Mouse (Mus musculus) adrenal gland, postnatal 14 days (tissue): ENCODE data around the gene Igfbpl1. TPM values are rescaled to one million over a fixed set of nuclear protein-coding genes. Genes with fewer than 3 reads are reported as not detected.

Experiments used
- DNase-seq: peaks from one replicate; pipeline ENCODE4 v3.0.0; 2021; ENCODE audit warnings: mixed read lengths
- total RNA-seq: library from RNA; stranded (reverse); gene quantifications from 2 replicates; pipeline ENCODE4 v1.2.3, GENCODE M21; 2021

The Igfbpl1 gene
- total RNA-seq, 1 experiment from 2014 or later, result not detected

DNA sequence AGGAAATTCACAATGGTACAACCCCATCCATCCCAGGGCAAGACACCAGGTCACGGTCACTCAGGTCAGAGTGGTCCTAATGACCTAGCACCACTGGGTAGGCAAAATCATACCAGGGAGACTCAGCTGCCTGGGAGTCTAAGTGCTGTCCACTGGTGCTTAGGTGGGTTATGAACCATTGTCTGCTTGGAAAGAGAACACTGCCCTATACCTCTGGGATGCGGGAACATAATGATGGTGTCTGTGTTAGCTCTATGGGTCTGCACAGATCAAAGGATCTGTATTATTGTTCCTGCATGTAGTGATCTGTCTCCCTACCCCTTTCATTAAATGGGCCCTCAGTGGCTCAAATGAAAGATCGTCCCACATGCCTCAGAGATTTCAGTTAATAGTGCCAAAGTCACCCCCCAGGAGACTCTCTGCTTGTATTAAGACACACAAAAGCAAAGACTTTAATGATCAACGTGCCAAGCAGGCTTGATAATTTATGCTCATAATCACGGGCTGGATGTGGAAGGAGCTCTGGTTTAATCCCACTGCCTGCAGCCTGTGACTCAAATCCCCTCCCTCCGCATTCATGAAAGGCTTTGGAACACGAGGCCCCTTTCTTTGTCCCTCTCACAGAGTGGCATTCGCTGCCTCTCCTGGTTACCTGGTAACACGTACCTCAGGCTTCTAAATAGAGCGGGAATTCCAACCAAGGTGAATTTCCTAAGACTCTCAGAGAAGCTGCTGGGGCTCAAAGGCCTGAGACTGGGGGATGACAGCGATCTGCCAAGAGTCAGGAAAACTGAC lies 3.7 kb downstream of the Igfbpl1 start:
- DNase-seq, result no peak

DNA sequence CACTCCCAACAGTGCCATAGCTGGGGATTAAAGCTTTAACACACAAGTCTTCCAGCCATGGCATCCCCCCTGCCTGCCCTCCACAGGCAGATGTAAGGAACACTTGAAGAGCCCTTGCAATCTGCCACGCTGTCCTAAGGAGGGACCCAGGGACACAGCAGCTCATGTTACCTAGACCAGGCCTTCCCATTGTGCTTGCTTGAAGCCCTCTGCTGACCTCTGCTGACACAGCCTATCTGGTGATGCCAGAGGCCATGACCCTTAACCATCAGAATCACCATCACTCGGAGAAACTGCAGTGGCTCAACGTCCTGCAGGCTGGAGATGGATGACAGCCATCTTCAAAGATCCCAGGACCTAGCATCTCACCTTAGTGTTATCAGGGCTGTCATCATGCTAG lies 4.7 kb downstream of the Igfbpl1 start:
- no peak for DNase-seq

DNA sequence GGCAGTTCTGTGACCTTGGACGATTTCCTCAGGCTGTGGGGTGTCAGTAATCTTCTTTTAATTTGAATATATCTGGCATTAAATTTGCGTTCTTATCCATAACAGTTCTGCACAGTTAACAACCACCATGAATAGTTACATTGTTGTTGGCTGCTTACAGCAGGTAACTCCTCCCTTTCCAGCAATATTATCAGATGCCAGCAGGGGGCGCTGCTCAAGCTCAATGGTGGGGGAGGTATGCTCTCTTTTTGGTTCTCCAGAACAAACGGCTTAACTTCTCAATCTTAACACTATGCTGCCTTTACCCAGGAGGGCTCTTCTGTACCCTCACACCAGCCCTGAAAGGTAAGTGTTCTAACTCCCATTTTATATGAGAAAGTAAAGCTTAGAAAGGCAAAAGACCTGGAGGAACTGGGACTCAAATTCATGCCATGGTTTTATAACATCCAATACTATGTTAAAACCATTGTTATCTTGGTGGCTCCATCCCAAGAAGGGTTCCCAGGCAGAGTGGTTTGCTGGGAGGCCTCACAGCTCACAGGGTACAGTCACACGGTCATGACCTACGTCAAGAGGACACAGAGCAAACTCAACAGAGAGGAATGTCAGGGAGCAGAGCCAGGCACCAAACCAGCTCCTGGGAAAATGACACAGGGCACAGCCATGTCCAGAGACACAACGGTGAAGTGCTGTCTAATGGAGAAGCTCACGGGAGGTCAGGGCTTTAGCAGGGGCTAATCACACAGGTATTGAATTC lies 6.5 kb downstream of the Igfbpl1 start:
- DNase-seq, result peak; percentile 84

GRCm38 (mm10) chr4:45819208-45819931 lies 7.4 kb downstream of the Igfbpl1 start:
- DNase-seq, result peak; percentile 46

DNA sequence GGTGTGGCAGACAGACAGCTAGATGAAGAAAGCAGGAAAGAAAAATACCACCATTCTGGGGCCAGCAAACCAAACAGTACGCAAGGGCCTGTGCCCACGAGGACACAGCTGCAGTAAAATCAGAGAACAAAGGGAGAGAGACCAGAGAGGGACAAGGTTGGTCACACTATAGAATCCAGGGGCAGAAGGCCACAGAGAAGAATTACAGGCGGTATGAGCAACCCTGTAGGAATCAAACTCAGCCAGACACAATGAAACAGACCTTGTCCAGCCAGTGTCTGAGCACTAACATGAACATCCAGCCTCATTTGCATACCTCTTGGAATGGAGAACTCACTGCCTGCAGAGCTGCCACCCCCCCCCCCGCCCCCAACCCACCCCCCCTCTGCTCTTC lies 7.9 kb downstream of the Igfbpl1 start:
- DNase-seq, result no peak

DNA sequence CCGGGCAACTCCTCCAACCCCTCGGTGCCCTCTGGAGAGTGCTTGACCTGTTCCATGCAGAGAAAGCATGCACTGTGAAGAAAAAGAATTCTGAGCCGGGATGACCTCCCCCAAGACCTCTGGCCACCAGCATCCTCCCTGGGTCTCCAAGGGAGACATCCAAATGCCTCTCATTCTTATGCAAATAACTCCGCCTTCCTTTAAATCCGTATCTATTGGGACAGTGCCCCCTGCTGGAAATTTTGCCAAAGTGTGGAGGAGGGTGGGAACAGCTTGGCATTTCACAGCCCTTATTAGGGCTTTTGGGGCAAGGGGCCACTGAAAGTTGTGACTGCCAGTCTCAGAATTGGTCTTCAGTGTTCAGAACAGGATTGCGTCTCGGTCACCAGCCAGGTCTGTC lies 11.2 kb downstream of the Igfbpl1 start:
- DNase-seq, result peak; percentile 80

- no peak for DNase-seq
Measured at GRCm38 (mm10) chr4:45811250-45811649, 15.5 kb downstream of the Igfbpl1 start.

DNA sequence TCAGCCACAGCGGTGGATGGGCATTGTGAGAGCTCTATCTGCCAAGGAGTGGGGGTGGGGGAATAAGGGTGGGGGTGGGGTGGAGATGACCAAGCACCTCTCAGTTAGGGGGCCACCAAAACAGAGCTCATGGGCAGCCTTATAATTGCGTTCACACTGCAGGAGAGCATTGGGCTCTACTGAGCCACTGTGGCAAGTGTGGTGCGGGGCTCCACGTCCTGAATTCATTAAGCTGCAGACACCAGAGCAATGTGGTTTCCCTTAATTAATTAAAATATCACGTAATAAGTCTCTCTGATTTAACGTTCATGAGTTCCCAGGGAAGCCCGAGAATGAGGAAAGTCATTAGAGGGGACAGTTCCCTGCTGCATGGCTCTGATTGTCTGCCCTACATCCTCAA lies 18.7 kb downstream of the Igfbpl1 start:
- no peak for DNase-seq

- no peak for DNase-seq
Measured at GRCm38 (mm10) chr4:45802900-45803299, 23.8 kb downstream of the Igfbpl1 start.

- DNase-seq, result peak; percentile 18
Measured at GRCm38 (mm10) chr4:45799956-45800537, 26.7 kb downstream of the Igfbpl1 start.

DNA sequence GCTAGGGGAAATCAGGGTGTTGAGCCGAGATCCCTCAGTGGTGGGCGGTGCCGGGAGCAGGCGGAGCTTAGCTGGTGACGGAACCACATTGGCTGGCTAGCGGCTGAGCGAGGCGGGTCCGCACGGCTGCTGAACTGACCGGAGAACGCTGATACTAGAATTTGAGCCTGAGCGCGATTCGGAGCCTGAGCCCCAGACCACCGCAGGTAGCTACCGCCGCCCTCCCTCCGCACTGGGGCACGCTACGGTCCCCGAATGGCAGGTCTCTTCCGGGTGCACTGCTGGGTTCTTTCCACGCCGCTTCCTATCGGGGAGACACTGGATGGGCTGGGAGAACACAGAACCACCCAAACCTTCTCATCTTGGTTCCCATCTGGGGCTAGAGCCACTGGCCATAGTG lies 27.8 kb downstream of the Igfbpl1 start, which contains the start of gene Aldh1b1:
TSS of gene Aldh1b1 (plus strand) at position 59 of the 400 bp plus-strand sequence.
- peak; percentile 90 for DNase-seq

- peak; percentile 16 for DNase-seq
Measured at GRCm38 (mm10) chr4:45796760-45797159, 30.0 kb downstream of the Igfbpl1 start.

DNA sequence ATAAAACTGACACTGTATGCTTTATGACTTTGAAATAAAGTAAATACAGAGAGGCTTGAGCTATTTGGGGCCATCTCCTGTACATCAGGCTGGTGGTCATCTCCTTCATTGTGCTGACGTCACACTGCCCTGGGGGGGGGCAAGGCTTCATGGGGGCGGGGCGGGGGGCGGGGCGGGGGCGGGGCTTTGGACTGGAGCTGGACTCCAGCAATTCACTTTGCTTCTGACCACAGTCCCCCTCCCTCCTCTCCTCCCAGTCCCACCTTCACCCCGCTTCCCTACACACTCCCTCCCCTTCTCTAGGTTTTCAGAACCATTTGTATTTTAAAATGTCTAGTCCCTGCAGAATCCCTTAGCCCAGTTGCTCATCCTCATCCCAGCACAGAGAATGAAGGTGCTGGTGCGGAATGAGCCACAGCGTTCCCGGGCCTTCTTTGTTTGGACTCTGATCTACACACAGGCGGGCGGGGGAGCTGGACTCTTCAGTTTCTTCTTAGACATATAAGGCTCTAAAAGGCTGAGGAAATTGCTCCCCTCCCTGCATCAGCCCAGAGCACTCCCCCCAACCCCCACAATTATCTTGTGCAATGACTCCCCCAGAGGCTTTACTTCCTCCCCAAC lies 31.4 kb downstream of the Igfbpl1 start:
- peak; percentile 24 for DNase-seq

DNA sequence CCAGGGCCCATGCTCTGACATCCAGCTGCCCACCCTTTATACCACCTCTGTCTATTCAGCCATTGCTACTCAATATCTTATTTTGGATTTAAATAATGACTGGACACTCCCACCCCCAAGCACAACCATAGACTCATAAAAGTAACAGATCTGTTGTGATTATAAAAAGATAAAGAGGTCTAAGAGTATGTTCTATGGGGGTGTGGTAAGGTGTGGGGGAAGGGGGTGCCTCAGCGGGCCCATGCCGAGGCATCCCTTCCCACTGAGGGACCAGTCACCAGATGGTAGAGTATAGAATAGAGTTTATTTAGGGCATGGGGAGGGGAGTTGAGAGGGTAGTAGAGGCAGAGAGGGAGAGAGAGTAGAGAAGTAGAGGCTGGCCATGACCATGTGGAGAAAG lies 36.7 kb downstream of the Igfbpl1 start:
- DNase-seq, result no peak

- no peak for DNase-seq
Measured at GRCm38 (mm10) chr4:45789263-45789958, 37.3 kb downstream of the Igfbpl1 start.

- DNase-seq, result no peak
Measured at GRCm38 (mm10) chr4:45788446-45789081, 38.2 kb downstream of the Igfbpl1 start.

- DNase-seq, result no peak
Measured at GRCm38 (mm10) chr4:45786674-45787073, 40.0 kb downstream of the Igfbpl1 start.

- no peak for DNase-seq
Measured at GRCm38 (mm10) chr4:45785959-45786358, 40.8 kb downstream of the Igfbpl1 start.

DNA sequence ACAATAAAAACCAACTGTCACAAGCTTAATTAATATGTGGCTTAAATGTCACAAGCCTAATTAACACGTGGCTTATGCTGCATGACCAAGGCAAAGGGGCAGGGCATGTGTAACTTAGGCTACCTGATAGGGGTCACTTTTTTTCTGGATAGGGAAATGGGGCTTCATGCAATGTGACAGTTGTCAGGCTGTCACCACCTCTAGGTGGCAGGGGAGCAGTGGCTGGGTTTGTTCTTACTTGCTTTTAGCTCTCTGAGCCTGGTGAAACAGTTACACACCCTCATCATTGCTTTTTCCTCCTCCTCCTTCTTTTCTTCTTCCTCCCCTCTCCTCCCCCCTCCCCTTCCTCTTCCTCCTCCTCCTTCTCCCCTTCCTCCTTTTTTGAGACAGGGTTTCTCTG lies 43.1 kb downstream of the Igfbpl1 start:
- DNase-seq, result no peak

DNA sequence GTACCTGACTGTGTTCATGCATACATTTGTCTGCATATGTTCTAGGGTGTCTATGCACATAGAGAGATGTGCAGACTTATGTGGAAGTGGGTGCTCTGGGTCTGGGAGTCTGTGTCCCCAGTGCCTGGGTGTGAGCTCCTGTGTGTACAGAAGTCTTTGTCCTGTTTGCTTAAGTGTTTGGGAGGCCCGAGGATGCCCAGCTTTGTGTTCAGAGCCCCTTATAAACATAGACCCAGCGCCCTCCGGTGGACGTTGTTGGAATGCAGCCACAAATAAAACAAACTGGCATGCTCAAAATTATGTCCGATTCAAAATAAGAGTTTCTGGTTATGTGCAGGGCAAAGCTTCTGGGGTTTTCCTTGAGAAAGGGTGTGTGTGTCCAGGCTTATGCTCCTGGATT lies 55.1 kb downstream of the Igfbpl1 start:
- peak; percentile 77 for DNase-seq

DNA sequence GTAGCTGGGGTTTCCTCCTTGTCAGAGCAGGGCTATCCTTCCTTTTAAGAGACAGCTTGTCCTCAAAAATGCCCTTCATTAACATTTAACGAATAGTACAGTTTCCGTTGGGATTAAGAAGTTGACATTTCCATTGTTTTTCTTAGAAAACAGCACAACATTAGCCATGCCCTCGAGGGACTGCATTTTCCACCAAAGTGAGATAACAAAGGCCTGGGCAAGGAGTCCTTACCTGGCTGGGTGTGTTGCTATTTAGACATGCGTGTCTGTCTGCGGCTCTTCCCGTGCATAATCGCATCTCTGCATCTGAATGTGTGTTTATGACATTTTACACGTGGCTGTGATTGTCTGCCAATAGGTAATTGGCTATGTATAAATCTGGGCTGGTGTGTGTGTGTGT lies 55.5 kb downstream of the Igfbpl1 start:
- DNase-seq, result no peak
